ENCODE assay signal across 8 mouse cellular contexts in genomic region chr13:21169657-21170430, GRCm38 (mm10). TPM values are rescaled to one million over a fixed set of nuclear protein-coding genes. Genes with fewer than 3 reads are reported as not detected.
A peak's percentile ranks its signal among the peaks of the same experiment; 100 is the strongest.
DNase-seq lines count a peak whose midpoint lies in the region; ATAC-seq and TF ChIP-seq lines count a peak whose summit lies in the region.

No protein-coding gene starts in this region.

- H3K9ac ChIP-seq in forebrain, embryonic 16.5 days (replicated peaks; ENCODE audit: low read depth, low read length) = peak overlapping the region; percentile 50
- no peak overlapping the region for H3K9ac ChIP-seq in lung, postnatal 0 days (replicated peaks; ENCODE audit: low read depth)

- intact Hi-C loops in heart, postnatal 36 days (cut with DNase I) = loop anchor here (2.0 to 5.0 kb wide), 4 partner anchors 107 to 853 kb away; no protein-coding TSS in a partner anchor

- TF ChIP-seq POLR2A in cerebellum, adult 2 months (IDR thresholded peaks at IDR 0.05; ENCODE audit: borderline replicate concordance, insufficient read depth, low read length) = no peak

- no peaks in the 10 kb centered on the region for H3K9me3 ChIP-seq in forebrain, embryonic 16.5 days (ENCODE audit: control insufficient read depth, low read length)
- no peaks in the 10 kb centered on the region for H3K9me3 ChIP-seq in lung, postnatal 0 days (ENCODE audit: low read length)

- TF ChIP-seq EP300 in lung, postnatal 0 days (IDR thresholded peaks at IDR 0.05) = 0 out of 2 replicates have a peak, but pooled peaks have one; percentile 43

- H3K4me1 ChIP-seq in cerebellum, adult 2 months (ENCODE audit: control insufficient read depth, insufficient read depth, low read length) = no peaks in the 10 kb centered on the region
- H3K4me1 ChIP-seq in forebrain, embryonic 16.5 days (replicated peaks; ENCODE audit: control insufficient read depth, insufficient read depth, low read length) = peaks cover 20% of the 10 kb centered on the region
- H3K4me1 ChIP-seq in lung, postnatal 0 days (ENCODE audit: insufficient read depth, low read depth, low read length) = 0 out of 2 replicates have a peak, but pooled peaks cover 3% of the 10 kb centered on the region

- H3K27ac ChIP-seq in cerebellum, adult 2 months (ENCODE audit: insufficient read depth, low read length) = no peak overlapping the region
- H3K27ac ChIP-seq in forebrain, embryonic 16.5 days (ENCODE audit: low read length) = peak overlapping the region; percentile 83
- 0 out of 2 replicates have a peak overlapping the region, but pooled peaks have one; percentile 32 for H3K27ac ChIP-seq in lung, postnatal 0 days (ENCODE audit: low read length)

- H3K27me3 ChIP-seq in cerebellum, adult 2 months (ENCODE audit: control insufficient read depth, insufficient read depth, low read length) = no peaks in the 10 kb centered on the region
- no peaks in the 10 kb centered on the region for H3K27me3 ChIP-seq in forebrain, embryonic 16.5 days (replicated peaks; ENCODE audit: control insufficient read depth, insufficient read depth, low read length)
- H3K27me3 ChIP-seq in lung, postnatal 0 days (replicated peaks; ENCODE audit: insufficient read depth, low read length) = no peaks in the 10 kb centered on the region

- no peaks in the 10 kb centered on the region for H3K36me3 ChIP-seq in forebrain, embryonic 16.5 days (ENCODE audit: control insufficient read depth, insufficient read depth)
- H3K36me3 ChIP-seq in lung, postnatal 0 days (ENCODE audit: insufficient read depth, low read length) = no peaks in the 10 kb centered on the region

- H3K4me3 ChIP-seq in cerebellum, adult 2 months (replicated peaks; ENCODE audit: insufficient read depth, low read depth, low read length) = peak overlapping the region; percentile 83
- peak overlapping the region; percentile 48 for H3K4me3 ChIP-seq in forebrain, embryonic 16.5 days (replicated peaks; ENCODE audit: low read length)
- peak overlapping the region; percentile 53 for H3K4me3 ChIP-seq in lung, postnatal 0 days (ENCODE audit: low read depth, low read length)

- peak; percentile 86 for DNase-seq in MEL-GATA-1-ER (ENCODE audit: extremely low read depth, low read depth)
- peak; percentile 75 to 81 for DNase-seq in cerebellum, adult 2 months
- peak; percentile 81 to 84 for DNase-seq in heart, postnatal 36 days
- DNase-seq in layer of hippocampus, adult 8-10 months (ENCODE audit: low spot score in 2 of 2) = peak; percentile 69 to 80
- peak; percentile 83 for DNase-seq in lung, postnatal 0 days (ENCODE audit: low spot score)
- peak; percentile 65 for DNase-seq in ovary, postnatal 10 days (ENCODE audit: low spot score)
- DNase-seq in thymus, postnatal 0 days (ENCODE audit: low spot score) = peak; percentile 94

- H3K4me2 ChIP-seq in forebrain, embryonic 16.5 days (ENCODE audit: low read length) = peak overlapping the region; percentile 72
- H3K4me2 ChIP-seq in lung, postnatal 0 days (replicated peaks; ENCODE audit: low read depth, low read length) = peak overlapping the region; percentile 79

- no peak for TF ChIP-seq CTCF in cerebellum, adult 2 months (IDR thresholded peaks at IDR 0.05; ENCODE audit: borderline replicate concordance, insufficient read depth, low read depth, low read length)
- TF ChIP-seq CTCF in lung, postnatal 0 days (IDR thresholded peaks at IDR 0.05) = no peak

- peak; percentile 84 for ATAC-seq in forebrain, embryonic 16.5 days
- peak; percentile 73 for ATAC-seq in lung, postnatal 0 days

- WGBS in cerebellum, adult 2 months = 1% methylated on average over 39 of the region's 39 CpGs
- WGBS in forebrain, embryonic 16.5 days = under 1% methylated on average over 39 of the region's 39 CpGs
- 1% methylated on average over 39 of the region's 39 CpGs for WGBS in lung, postnatal 0 days

RNA-seq across cellular contexts. Expression of gene Trim27, which starts 9.4 kb away (rescaled TPM):
- polyA plus RNA-seq in cerebellum, adult 2 months (2012; rRNA removed) = 27.0 and 28.9 TPM in 2 replicates
- 89.7 and 96.6 TPM in 2 replicates for polyA plus RNA-seq in forebrain, embryonic 16.5 days (2015; fragmentation: Nextera tagmentation; extraction: Ambion mirVana)
- total RNA-seq in heart, postnatal 36 days (2021) = 10 to 100 TPM; 19.7 to 20.0 TPM
- 10 to 100 TPM; 37.2 to 44.2 (median 40.2) TPM for total RNA-seq in layer of hippocampus, adult 8-10 months (2022)
- 61.2 and 63.3 TPM in 2 replicates for polyA plus RNA-seq in lung, postnatal 0 days (2015; fragmentation: Nextera tagmentation; extraction: Ambion mirVana)
- polyA plus RNA-seq in thymus, postnatal 0 days (2015; fragmentation: Nextera tagmentation; extraction: Ambion mirVana) = 160 and 174 TPM in 2 replicates

RNA-seq across cellular contexts. Expression of gene Olfr1368, which starts 24.2 kb away (rescaled TPM):
- not detected in 2 replicates for polyA plus RNA-seq in cerebellum, adult 2 months (2012; rRNA removed)
- polyA plus RNA-seq in forebrain, embryonic 16.5 days (2015; fragmentation: Nextera tagmentation; extraction: Ambion mirVana) = not detected in 2 replicates
- total RNA-seq in heart, postnatal 36 days (2021) = not detected
- not detected for total RNA-seq in layer of hippocampus, adult 8-10 months (2022)
- polyA plus RNA-seq in lung, postnatal 0 days (2015; fragmentation: Nextera tagmentation; extraction: Ambion mirVana) = not detected in 2 replicates
- polyA plus RNA-seq in thymus, postnatal 0 days (2015; fragmentation: Nextera tagmentation; extraction: Ambion mirVana) = not detected in 2 replicates

RNA-seq across cellular contexts. Expression of gene Olfr263, which starts 40.4 kb away (rescaled TPM):
- polyA plus RNA-seq in cerebellum, adult 2 months (2012; rRNA removed) = not detected in 2 replicates
- not detected in 2 replicates for polyA plus RNA-seq in forebrain, embryonic 16.5 days (2015; fragmentation: Nextera tagmentation; extraction: Ambion mirVana)
- not detected for total RNA-seq in heart, postnatal 36 days (2021)
- total RNA-seq in layer of hippocampus, adult 8-10 months (2022) = not detected
- polyA plus RNA-seq in lung, postnatal 0 days (2015; fragmentation: Nextera tagmentation; extraction: Ambion mirVana) = not detected in 2 replicates
- not detected in 2 replicates for polyA plus RNA-seq in thymus, postnatal 0 days (2015; fragmentation: Nextera tagmentation; extraction: Ambion mirVana)

RNA-seq across cellular contexts. Expression of gene Olfr1369-ps1, which starts 58.6 kb away (rescaled TPM):
- not detected in 2 replicates for polyA plus RNA-seq in cerebellum, adult 2 months (2012; rRNA removed)
- not detected in 2 replicates for polyA plus RNA-seq in forebrain, embryonic 16.5 days (2015; fragmentation: Nextera tagmentation; extraction: Ambion mirVana)
- total RNA-seq in heart, postnatal 36 days (2021) = not detected
- total RNA-seq in layer of hippocampus, adult 8-10 months (2022) = under 1 TPM in 1 of 4 experiments, not detected in 3; 0.08 TPM
- polyA plus RNA-seq in lung, postnatal 0 days (2015; fragmentation: Nextera tagmentation; extraction: Ambion mirVana) = not detected in 2 replicates
- 0.14 and 0.18 TPM in 2 replicates for polyA plus RNA-seq in thymus, postnatal 0 days (2015; fragmentation: Nextera tagmentation; extraction: Ambion mirVana)
